Mouse (Mus musculus): ENCODE measurements at regions not wholly inside any gene's neighbourhood (a gene's known extent, or its start where the extent isn't known, plus 50 kb on each side); places are given as distances from the start of the nearest gene placed in this dataset.

DNA sequence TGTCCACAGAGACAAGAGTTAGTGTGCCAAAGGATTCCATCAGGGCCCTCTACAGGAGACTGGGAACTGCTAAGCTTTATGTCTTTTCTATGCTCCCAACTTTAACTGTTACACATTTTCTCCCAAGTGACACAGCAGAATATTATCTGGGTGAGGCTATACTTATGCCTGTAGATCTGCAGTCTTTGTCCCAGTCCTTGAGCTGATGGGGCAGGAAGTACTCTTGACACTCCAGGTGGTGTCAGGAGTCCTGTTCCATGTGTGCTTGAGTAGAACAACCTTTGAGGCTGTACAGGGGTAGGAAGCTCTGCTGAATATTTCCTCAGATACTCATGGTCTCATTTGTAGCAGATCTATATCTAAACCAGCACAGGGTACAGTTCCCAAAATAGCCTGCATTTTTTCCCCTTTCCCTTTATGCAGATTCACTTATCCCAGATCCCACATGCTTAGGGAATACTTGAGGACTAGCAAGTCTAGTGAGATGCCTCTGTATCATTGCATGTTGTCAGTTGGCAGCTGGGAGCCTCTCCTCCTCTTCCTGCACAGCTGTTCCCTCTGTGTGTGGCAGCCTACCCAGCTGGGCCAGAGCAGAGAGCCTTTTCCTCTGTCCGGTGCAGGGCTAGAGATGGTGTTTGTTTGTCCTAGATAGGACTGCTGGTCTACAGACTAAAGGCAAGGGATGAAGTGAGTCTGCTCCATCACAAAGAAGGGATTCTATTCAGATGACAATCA, 85.2 kb upstream of the Rgs17 start:
- Histone ChIP-seq H3K9ac (ENCODE audit: low read depth, poor library complexity, severe bottlenecking) (no peak overlapping the region), H3K27me3 (ENCODE audit: control insufficient read depth, insufficient read depth, low read length, poor library complexity, severe bottlenecking) (no peaks in the 10 kb centered on the region), H3K4me1 (ENCODE audit: control insufficient read depth, insufficient read depth, low read length) (no peaks in the 10 kb centered on the region), H3K9me3 (replicated peaks; ENCODE audit: control insufficient read depth, insufficient read depth, low read length, poor library complexity, severe bottlenecking) (no peaks in the 10 kb centered on the region; the same call in 1 of the 2 replicates), H3K4me3 (ENCODE audit: low read depth, low read length) (no peak overlapping the region), H3K27ac (ENCODE audit: insufficient read depth, low read length) (no peak overlapping the region), H3K36me3 (ENCODE audit: control insufficient read depth, insufficient read depth, low read length, poor library complexity, severe bottlenecking) (no peaks in the 10 kb centered on the region)
- TF ChIP-seq CTCF (IDR thresholded peaks at IDR 0.05; ENCODE audit: low read depth, low read length), result no peak
- TF ChIP-seq EP300 (IDR thresholded peaks at IDR 0.05; ENCODE audit: insufficient read depth, low read depth, low read length), result no peak
- no peak for TF ChIP-seq POLR2A (IDR thresholded peaks at IDR 0.05; ENCODE audit: insufficient read depth, low read length)

DNA sequence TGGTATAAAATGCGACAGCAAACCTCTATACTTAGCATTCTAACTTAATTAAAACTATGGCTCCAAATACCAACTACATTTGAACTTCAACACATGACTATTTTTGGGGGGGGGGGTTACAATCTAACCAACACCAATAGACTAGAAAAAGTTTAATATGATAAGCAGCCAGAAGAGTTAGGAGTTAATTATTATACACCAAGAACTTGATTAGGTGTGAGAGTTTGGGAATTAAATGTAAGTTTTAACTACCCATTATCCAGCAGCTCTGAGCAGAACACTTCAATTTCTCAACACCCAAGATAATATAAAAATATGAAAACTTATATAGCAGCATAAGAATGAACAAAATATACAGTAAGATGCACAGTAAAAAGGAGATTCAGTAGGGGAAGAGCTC, 59.2 kb upstream of the Rgs17 start:
- Histone ChIP-seq H3K27me3 (ENCODE audit: control insufficient read depth, insufficient read depth, low read length, poor library complexity, severe bottlenecking) (no peaks in the 10 kb centered on the region), H3K27ac (ENCODE audit: insufficient read depth, low read length) (no peak overlapping the region), H3K9ac (ENCODE audit: low read depth, poor library complexity, severe bottlenecking) (no peak overlapping the region), H3K4me1 (ENCODE audit: control insufficient read depth, insufficient read depth, low read length) (no peaks in the 10 kb centered on the region), H3K4me3 (ENCODE audit: low read depth, low read length) (no peak overlapping the region), H3K9me3 (replicated peaks; ENCODE audit: control insufficient read depth, insufficient read depth, low read length, poor library complexity, severe bottlenecking) (no peaks in the 10 kb centered on the region), H3K36me3 (ENCODE audit: control insufficient read depth, insufficient read depth, low read length, poor library complexity, severe bottlenecking) (no peaks in the 10 kb centered on the region)
- no peak for TF ChIP-seq POLR2A (IDR thresholded peaks at IDR 0.05; ENCODE audit: insufficient read depth, low read length)
- no peak for TF ChIP-seq CTCF (IDR thresholded peaks at IDR 0.05; ENCODE audit: low read depth, low read length)
- TF ChIP-seq EP300 (IDR thresholded peaks at IDR 0.05; ENCODE audit: insufficient read depth, low read depth, low read length), result no peak

DNA sequence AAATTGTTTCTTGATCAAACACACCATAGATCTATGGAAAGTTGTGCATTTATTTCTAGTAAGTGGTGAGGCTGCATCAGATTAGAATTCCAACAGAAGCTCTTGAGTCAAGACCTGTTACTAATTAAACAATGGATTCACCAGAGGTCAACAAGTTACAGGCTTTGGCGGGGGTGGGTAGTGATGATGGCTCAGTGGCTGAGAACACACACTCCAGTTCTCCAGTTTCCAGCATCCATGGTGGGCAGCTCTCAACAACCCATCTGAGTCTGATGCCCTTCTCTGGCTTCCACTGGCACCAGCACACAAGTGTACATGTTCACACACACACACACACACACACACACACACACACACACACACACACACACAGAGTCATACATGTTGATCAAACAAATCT, 56.3 kb upstream of the Rgs17 start:
- TF ChIP-seq POLR2A (IDR thresholded peaks at IDR 0.05; ENCODE audit: insufficient read depth, low read length), result no peak
- no peak for TF ChIP-seq CTCF (IDR thresholded peaks at IDR 0.05; ENCODE audit: low read depth, low read length)
- no peak for TF ChIP-seq EP300 (IDR thresholded peaks at IDR 0.05; ENCODE audit: insufficient read depth, low read depth, low read length)
- H3K36me3 ChIP-seq (ENCODE audit: control insufficient read depth, insufficient read depth, low read length, poor library complexity, severe bottlenecking), result no peaks in the 10 kb centered on the region
- H3K9ac ChIP-seq (ENCODE audit: low read depth, poor library complexity, severe bottlenecking), result no peak overlapping the region

More for the DNA sequence above, 56.3 kb upstream of the Rgs17 start:
- H3K9me3 ChIP-seq (replicated peaks; ENCODE audit: control insufficient read depth, insufficient read depth, low read length, poor library complexity, severe bottlenecking), result no peaks in the 10 kb centered on the region
- no peaks in the 10 kb centered on the region for H3K4me1 ChIP-seq (ENCODE audit: control insufficient read depth, insufficient read depth, low read length)
- no peak overlapping the region for H3K27ac ChIP-seq (ENCODE audit: insufficient read depth, low read length)
- no peak overlapping the region for H3K4me3 ChIP-seq (ENCODE audit: low read depth, low read length)
- no peaks in the 10 kb centered on the region for H3K27me3 ChIP-seq (ENCODE audit: control insufficient read depth, insufficient read depth, low read length, poor library complexity, severe bottlenecking)

Data from ES-Bruce4 (cell line).